Mouse (Mus musculus) right cerebral cortex, adult 18-20 months (tissue): ENCODE results near the gene Fstl5.

Experiments used
- DNase-seq: peaks from one replicate; pipeline ENCODE4 v3.0.0; 2022; ENCODE audit warnings: mixed read lengths

Gene Fstl5

GRCm38 (mm10) chr3:76567346-76567745 is 493.3 kb downstream of the Fstl5 start:
- no peak for DNase-seq

- DNase-seq: no peak
These were observed 498.4 kb downstream of the Fstl5 start for GRCm38 (mm10) chr3:76572478-76572877.

- DNase-seq: no peak
These were observed 499.0 kb downstream of the Fstl5 start for GRCm38 (mm10) chr3:76572920-76573541.

- no peak for DNase-seq
These were observed 519.1 kb downstream of the Fstl5 start for GRCm38 (mm10) chr3:76593148-76593547.

GRCm38 (mm10) chr3:76620044-76620443 is 546.0 kb downstream of the Fstl5 start:
- DNase-seq: no peak

- no peak for DNase-seq
These were observed 580.2 kb downstream of the Fstl5 start for GRCm38 (mm10) chr3:76654243-76654642.

GRCm38 (mm10) chr3:76670859-76671258 is 596.8 kb downstream of the Fstl5 start:
- DNase-seq: no peak

GRCm38 (mm10) chr3:76676006-76676405 is 601.9 kb downstream of the Fstl5 start:
- DNase-seq: peak; percentile 15

GRCm38 (mm10) chr3:76679853-76680545 is 605.9 kb downstream of the Fstl5 start:
- no peak for DNase-seq

GRCm38 (mm10) chr3:76680546-76680883 is 606.4 kb downstream of the Fstl5 start:
- no peak for DNase-seq

GRCm38 (mm10) chr3:76697134-76697629 is 623.1 kb downstream of the Fstl5 start:
- DNase-seq: no peak

- no peak for DNase-seq
These were observed 665.2 kb downstream of the Fstl5 start for GRCm38 (mm10) chr3:76739221-76739620.
